23 mouse cellular contexts compared by ENCODE assay signal in genomic region chr11:33197673-33198072, GRCm38 (mm10). TPM values are rescaled to one million over a fixed set of nuclear protein-coding genes. Genes with fewer than 3 reads are reported as not detected.
DNase-seq lines count a peak whose midpoint lies in the region; ATAC-seq and TF ChIP-seq lines count a peak whose summit lies in the region.
"Had no signal": no experiment of that assay in that cellular context is flagged by ENCODE, and none has a peak within 500 bp of the region (broad histone marks: within the 10 kb centered on the region; RNA-seq: fewer than 3 reads in every experiment).

No protein-coding gene starts in this region.

- no peak for ATAC-seq in limb, embryonic 11.5 days (ENCODE audit: insufficient number of reproducible peaks, low FRiP score, low TSS enrichment, low read depth)
- ATAC-seq: activated CD4-positive, CD25-positive, alpha-beta regulatory T cell, adult 4 months; intestine, embryonic 15.5 days had no signal

- H3K36me3 ChIP-seq in limb, embryonic 11.5 days (ENCODE audit: control insufficient read depth, insufficient read depth, low read length): no peaks in the 10 kb centered on the region
- H3K36me3 ChIP-seq: embryonic facial prominence, embryonic 13.5 days; intestine, embryonic 15.5 days had no signal

- H3K4me2 ChIP-seq in limb, embryonic 11.5 days (ENCODE audit: low read depth, severe bottlenecking): no peak overlapping the region
- H3K4me2 ChIP-seq: embryonic facial prominence, embryonic 13.5 days; intestine, embryonic 15.5 days; lung, embryonic 14.5 days had no signal

- H3K4me1 ChIP-seq in cerebellum, adult 2 months (ENCODE audit: control insufficient read depth, insufficient read depth, low read length): no peaks in the 10 kb centered on the region
- H3K4me1 ChIP-seq in limb, embryonic 11.5 days (ENCODE audit: control insufficient read depth, insufficient read depth, low read length): peaks cover 12% of the 10 kb centered on the region

- peak; percentile 17 for DNase-seq in embryo, embryonic 9.5 days (ENCODE audit: extremely low spot score)
- DNase-seq in embryo, embryonic 10 days (ENCODE audit: low spot score): no peak
- DNase-seq in cerebellum, adult 2 months: peak; percentile 62
- DNase-seq in cerebellum, postnatal 36 days: peak; percentile 56 to 67
- peak; percentile 47 for DNase-seq in limb, embryonic 11.5 days (ENCODE audit: low spot score)
- DNase-seq in kidney, adult 9 months: no peak
- DNase-seq in left cerebral cortex, postnatal 14 days (ENCODE audit: low spot score in 2 of 2): no peak
- DNase-seq in gastrocnemius, postnatal 25 days: no peak
- DNase-seq: adrenal gland, postnatal 25 days; lung, embryonic 14.5 days; right cerebral cortex, postnatal 25 days had no signal

- peaks cover 6% of the 10 kb centered on the region; the same call in 1 of the 2 replicates for H3K27me3 ChIP-seq in cerebellum, adult 2 months (ENCODE audit: control insufficient read depth, insufficient read depth, low read length)
- H3K27me3 ChIP-seq in limb, embryonic 11.5 days (ENCODE audit: control insufficient read depth, insufficient read depth, low read length): peaks cover 87% of the 10 kb centered on the region

- peak overlapping the region; percentile 53 for H3K27ac ChIP-seq in cerebellum, adult 2 months (ENCODE audit: insufficient read depth, low read length)
- no peak overlapping the region for H3K27ac ChIP-seq in limb, embryonic 11.5 days (replicated peaks; ENCODE audit: low read depth, low read length)
- H3K27ac ChIP-seq: embryonic facial prominence, embryonic 13.5 days; intestine, embryonic 15.5 days; kidney, postnatal 0 days; layer of hippocampus, adult 2 months; left cerebral cortex, adult 2 months had no signal

- H3K4me3 ChIP-seq in cerebellum, adult 2 months (replicated peaks; ENCODE audit: insufficient read depth, low read depth, low read length): no peak overlapping the region
- no peak overlapping the region for H3K4me3 ChIP-seq in limb, embryonic 11.5 days (ENCODE audit: low read depth, low read length)
- H3K4me3 ChIP-seq: embryonic facial prominence, embryonic 13.5 days; intestine, embryonic 15.5 days; layer of hippocampus, adult 2 months; left cerebral cortex, adult 2 months had no signal

- no peak for TF ChIP-seq CTCF in cerebellum, adult 2 months (IDR thresholded peaks at IDR 0.05; ENCODE audit: borderline replicate concordance, insufficient read depth, low read depth, low read length)

- intact Hi-C loops in left cerebral cortex, postnatal 14 days (cut with DNase I): no loop called here

- WGBS in cerebellum, adult 2 months: 28% methylated on average over 15 of the region's 15 CpGs
- WGBS in limb, embryonic 11.5 days: 21% methylated on average over 15 of the region's 15 CpGs

- no peak for TF ChIP-seq POLR2A in cerebellum, adult 2 months (IDR thresholded peaks at IDR 0.05; ENCODE audit: borderline replicate concordance, insufficient read depth, low read length)

- H3K9ac ChIP-seq in limb, embryonic 11.5 days (ENCODE audit: low read length): no peak overlapping the region
- H3K9ac ChIP-seq: embryonic facial prominence, embryonic 13.5 days; intestine, embryonic 15.5 days; lung, embryonic 14.5 days had no signal

- no peaks in the 10 kb centered on the region; the same call in 1 of the 2 replicates for H3K9me3 ChIP-seq in limb, embryonic 11.5 days (ENCODE audit: control insufficient read depth, low read length)
- H3K9me3 ChIP-seq: intestine, embryonic 15.5 days had no signal

RNA-seq across cellular contexts. Expression of gene Tlx3, which starts 5.7 kb away (rescaled TPM):
- 12.4 and 14.3 TPM in 2 replicates for polyA plus RNA-seq in cerebellum, adult 2 months (2012; rRNA removed)
- not detected in 2 replicates for polyA plus RNA-seq in limb, embryonic 11.5 days (2014; fragmentation: Nextera tagmentation; extraction: Ambion mirVana)
- total RNA-seq in left cerebral cortex, postnatal 14 days (2021): not detected
- not detected for total RNA-seq in gastrocnemius, postnatal 25 days (2021)
- total RNA-seq: granulocyte monocyte progenitor cell, adult 5-6 weeks; layer of hippocampus, adult 2 months; left cerebral cortex, adult 2 months; liver, adult 2 months; megakaryocyte progenitor cell, adult 5-6 weeks had no signal
- polyA plus RNA-seq: activated CD4-positive, CD25-positive, alpha-beta regulatory T cell, adult 4 months; heart, postnatal 0 days; kidney, postnatal 0 days; liver, adult 2 months; lung, embryonic 14.5 days; testis, adult 2 months; urinary bladder, adult 2 months had no signal

RNA-seq across cellular contexts. Expression of gene Npm1, which starts 34.7 kb away (rescaled TPM):
- 255 and 267 TPM in 2 replicates for polyA plus RNA-seq in cerebellum, adult 2 months (2012; rRNA removed)
- polyA plus RNA-seq in limb, embryonic 11.5 days (2014; fragmentation: Nextera tagmentation; extraction: Ambion mirVana): 1,519 and 1,530 TPM in 2 replicates
- total RNA-seq in left cerebral cortex, postnatal 14 days (2021): 100 to 1,000 TPM; 157 to 166 TPM
- 100 to 1,000 TPM; 103 to 105 TPM for total RNA-seq in gastrocnemius, postnatal 25 days (2021)

RNA-seq across cellular contexts. Expression of gene Fgf18, which starts 50.5 kb away (rescaled TPM):
- polyA plus RNA-seq in cerebellum, adult 2 months (2012; rRNA removed): 5.4 and 7.2 TPM in 2 replicates
- 12.7 and 16.8 TPM in 2 replicates for polyA plus RNA-seq in limb, embryonic 11.5 days (2014; fragmentation: Nextera tagmentation; extraction: Ambion mirVana)
- total RNA-seq in left cerebral cortex, postnatal 14 days (2021): 1 to 10 TPM; 2.5 to 3.7 TPM
- total RNA-seq in gastrocnemius, postnatal 25 days (2021): 1 to 10 TPM; 1.8 to 2.0 TPM
- total RNA-seq: granulocyte monocyte progenitor cell, adult 5-6 weeks; liver, adult 2 months; megakaryocyte progenitor cell, adult 5-6 weeks had no signal
- polyA plus RNA-seq: activated CD4-positive, CD25-positive, alpha-beta regulatory T cell, adult 4 months; liver, adult 2 months had no signal

Comparison
In these comparisons a context has a peak if more than half of its experiments do, and no peak if none do; other contexts are left out.
1. DNase-seq: peak in embryo, embryonic 9.5 days (single experiment), cerebellum, adult 2 months (2 of 2), cerebellum, postnatal 36 days (2 of 2) and limb, embryonic 11.5 days (single experiment); none in embryo, embryonic 10 days (single experiment), kidney, adult 9 months (single experiment), left cerebral cortex, postnatal 14 days (0 of 2) and gastrocnemius, postnatal 25 days (single experiment).